Mouse (Mus musculus) midbrain, embryonic 14.5 days (tissue): ENCODE measurements around the gene Gm29666. TPM values are rescaled to one million over a fixed set of nuclear protein-coding genes. Genes with fewer than 3 reads are reported as not detected.

Experiments
- ATAC-seq: fragments of 200-750 bp; cut with Nextera tagmentation; 2 replicates; pipeline ENCODE4 v1.8.0; 2017; ENCODE audit warnings: moderate number of reproducible peaks, moderate library complexity; ENCODE audit not compliant: low FRiP score, low TSS enrichment
- DNase-seq: peaks from one replicate; pipeline ENCODE4 v3.0.0-alpha.2; 2015
- H3K27ac ChIP-seq: fragments of 300-500 bp; sonication (generic); replicated peaks from 2 replicates; pipeline ENCODE4 v1.5.1; 2014; ENCODE audit warnings: mild to moderate bottlenecking, low read depth, low read length, moderate library complexity
- H3K27me3 ChIP-seq: fragments of 300-500 bp; sonication (generic); 2 replicates; pipeline ENCODE4 v1.6.1; 2014; ENCODE audit warnings: low read length, control low read depth, mixed read lengths; ENCODE audit not compliant: control insufficient read depth, insufficient read depth
- H3K36me3 ChIP-seq: fragments of 300-500 bp; sonication (generic); 2 replicates; pipeline ENCODE4 v1.6.1; 2014; ENCODE audit warnings: low read length, control low read depth; ENCODE audit not compliant: control insufficient read depth, insufficient read depth
- H3K4me1 ChIP-seq: fragments of 300-500 bp; sonication (generic); 2 replicates; pipeline ENCODE4 v1.6.1; 2014; ENCODE audit warnings: mild to moderate bottlenecking, antibody characterized with exemption, low read length, control low read depth; ENCODE audit not compliant: control insufficient read depth, insufficient read depth
- H3K4me2 ChIP-seq: fragments of 300-500 bp; sonication (generic); 2 replicates; pipeline ENCODE4 v1.6.1; 2014; ENCODE audit warnings: mild to moderate bottlenecking, low read length, moderate library complexity
- H3K4me3 ChIP-seq: fragments of 300-500 bp; sonication (generic); replicated peaks from 2 replicates; pipeline ENCODE4 v1.5.1; 2014; ENCODE audit warnings: low read depth, low read length
- H3K9ac ChIP-seq: fragments of 300-500 bp; sonication (generic); replicated peaks from 2 replicates; pipeline ENCODE4 v1.6.1; 2014; ENCODE audit warnings: mild to moderate bottlenecking, low read length, moderate library complexity
- H3K9me3 ChIP-seq: fragments of 300-500 bp; sonication (generic); 2 replicates; pipeline ENCODE4 v1.6.1; 2016; ENCODE audit warnings: low read length, control low read depth, mixed read lengths; ENCODE audit not compliant: control insufficient read depth
- WGBS: fragments of 180-500 bp; shearing (Covaris S2); extraction: QIAGEN DNeasy Blood & Tissue Kit; methylation state at CpG from one replicate; pipeline ENCODE4 v1.1.7; 2014; 5-methylcytosine and 5-hydroxymethylcytosine counted together
- polyA plus RNA-seq: library from polyadenylated mRNA; unstranded; fragments of >200 nt; fragmentation: Nextera tagmentation; extraction: Ambion mirVana; gene quantifications from 2 replicates; pipeline ENCODE4 v1.2.1, GENCODE M21; 2014

The Gm29666 gene
- polyA plus RNA-seq, 1 experiment from 2014 or later = 0.46 TPM

DNA sequence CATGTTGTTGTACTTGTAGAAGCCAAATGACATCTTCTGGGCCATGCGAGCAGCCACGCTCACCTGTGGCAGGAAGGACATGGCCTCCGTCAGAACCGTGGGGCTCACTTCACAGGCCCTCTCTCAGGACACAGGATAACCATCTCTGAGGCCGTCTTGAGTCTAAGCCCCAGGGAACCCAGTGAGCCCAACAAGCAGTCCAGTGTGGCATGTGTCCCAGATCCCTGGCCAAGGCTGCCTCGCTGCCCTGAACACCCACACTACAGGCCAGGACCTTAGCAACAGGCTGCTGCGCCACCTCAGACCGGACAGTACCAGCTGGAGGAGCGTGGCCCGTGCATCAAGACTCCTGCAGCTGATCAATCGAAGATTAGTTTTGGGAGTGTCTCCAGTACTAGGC, 33.4 kb upstream of the Gm29666 start:
- Histone ChIP-seq H3K4me1 (peaks cover 7% of the 10 kb centered on the region), H3K27me3 (no peaks in the 10 kb centered on the region), H3K27ac (no peak overlapping the region), H3K4me2 (no peak overlapping the region), H3K9ac (no peak overlapping the region), H3K4me3 (no peak overlapping the region), H3K9me3 (no peaks in the 10 kb centered on the region), H3K36me3 (peaks cover 79% of the 10 kb centered on the region)
- DNase-seq (no peak), ATAC-seq (no peak)
- 95% methylated on average over 11 of the region's 11 CpGs for WGBS

DNA sequence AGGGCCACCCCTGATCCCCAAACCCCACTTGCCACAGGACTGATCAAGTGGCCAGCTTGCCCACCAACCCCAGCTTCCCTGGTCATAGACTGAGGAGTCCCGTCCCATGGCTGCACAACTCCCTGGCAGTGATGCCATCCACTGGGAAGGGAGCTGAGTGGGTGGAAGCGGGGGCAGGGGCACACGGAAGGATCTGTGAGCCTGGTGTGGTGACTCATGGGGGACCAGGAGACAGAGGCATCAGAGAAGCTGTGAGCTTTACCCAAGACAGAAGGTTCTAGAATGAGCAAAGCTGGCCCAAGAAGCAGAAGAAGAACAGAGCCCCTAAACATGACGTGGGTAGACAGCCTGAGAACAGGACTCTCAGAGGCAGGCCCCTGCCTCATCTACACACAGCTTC, 30.2 kb upstream of the Gm29666 start:
- no peaks in the 10 kb centered on the region for H3K9me3 ChIP-seq
- H3K4me1 ChIP-seq = no peaks in the 10 kb centered on the region
- no peaks in the 10 kb centered on the region for H3K27me3 ChIP-seq
- no peak overlapping the region for H3K9ac ChIP-seq
- no peak overlapping the region for H3K4me3 ChIP-seq
- H3K27ac ChIP-seq = no peak overlapping the region
- ATAC-seq (no peak), DNase-seq (no peak)
- 88% methylated on average over 4 of the region's 4 CpGs for WGBS
- H3K36me3 ChIP-seq = peaks cover 91% of the 10 kb centered on the region
- H3K4me2 ChIP-seq = no peak overlapping the region

DNA sequence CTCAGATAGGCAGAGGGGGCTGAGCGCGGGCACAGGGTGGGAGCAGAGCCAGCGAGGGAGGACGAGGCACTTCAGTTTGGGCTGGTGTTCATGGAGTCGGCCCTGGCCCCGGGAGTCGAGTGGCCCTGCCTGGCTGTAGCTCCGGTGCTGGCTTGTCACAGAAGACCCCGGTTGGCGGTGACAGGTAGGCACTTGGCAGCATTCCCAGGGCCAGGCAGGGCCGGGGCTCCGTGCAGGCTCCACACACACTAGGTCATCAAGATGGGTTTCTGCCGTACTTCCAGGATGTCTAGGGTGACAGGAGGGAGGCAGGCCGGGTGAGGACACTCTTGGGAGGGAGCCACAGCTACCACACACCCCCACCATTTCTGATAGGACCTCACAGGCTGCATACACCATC, 29.2 kb upstream of the Gm29666 start:
- ATAC-seq (no peak), DNase-seq (no peak)
- H3K4me3 ChIP-seq = no peak overlapping the region
- H3K4me2 ChIP-seq = no peak overlapping the region
- H3K9ac ChIP-seq = no peak overlapping the region
- no peaks in the 10 kb centered on the region for H3K9me3 ChIP-seq
- H3K27me3 ChIP-seq = no peaks in the 10 kb centered on the region
- no peak overlapping the region for H3K27ac ChIP-seq
- peaks cover 80% of the 10 kb centered on the region for H3K36me3 ChIP-seq
- H3K4me1 ChIP-seq = no peaks in the 10 kb centered on the region
- WGBS = 92% methylated on average over 14 of the region's 14 CpGs

DNA sequence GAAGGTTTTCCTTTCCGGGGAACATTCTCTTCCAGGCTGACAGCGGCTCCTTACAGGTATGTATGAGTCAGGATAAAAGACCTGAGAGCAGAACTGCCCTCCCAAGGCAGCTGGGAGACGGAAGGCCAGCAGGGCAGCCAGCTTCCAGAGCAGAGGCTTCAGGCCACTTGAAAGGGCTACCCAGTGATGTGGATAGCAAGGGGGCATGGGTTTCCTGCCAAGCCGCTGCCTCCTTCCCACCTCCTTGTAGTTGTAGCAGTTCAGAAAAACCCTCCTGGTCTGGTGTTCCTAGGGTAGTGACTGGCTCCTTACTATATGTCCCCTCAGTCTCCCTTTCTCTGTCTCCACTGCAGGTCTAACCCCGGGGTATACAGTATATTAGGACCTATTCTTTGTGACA, 24.5 kb upstream of the Gm29666 start:
- Histone ChIP-seq H3K9ac (no peak overlapping the region), H3K36me3 (peaks cover 67% of the 10 kb centered on the region), H3K4me3 (no peak overlapping the region), H3K27ac (no peak overlapping the region), H3K9me3 (no peaks in the 10 kb centered on the region), H3K4me1 (no peaks in the 10 kb centered on the region), H3K4me2 (no peak overlapping the region), H3K27me3 (no peaks in the 10 kb centered on the region)
- ATAC-seq (no peak), DNase-seq (no peak)
- WGBS = 92% methylated on average over 5 of the region's 5 CpGs

DNA sequence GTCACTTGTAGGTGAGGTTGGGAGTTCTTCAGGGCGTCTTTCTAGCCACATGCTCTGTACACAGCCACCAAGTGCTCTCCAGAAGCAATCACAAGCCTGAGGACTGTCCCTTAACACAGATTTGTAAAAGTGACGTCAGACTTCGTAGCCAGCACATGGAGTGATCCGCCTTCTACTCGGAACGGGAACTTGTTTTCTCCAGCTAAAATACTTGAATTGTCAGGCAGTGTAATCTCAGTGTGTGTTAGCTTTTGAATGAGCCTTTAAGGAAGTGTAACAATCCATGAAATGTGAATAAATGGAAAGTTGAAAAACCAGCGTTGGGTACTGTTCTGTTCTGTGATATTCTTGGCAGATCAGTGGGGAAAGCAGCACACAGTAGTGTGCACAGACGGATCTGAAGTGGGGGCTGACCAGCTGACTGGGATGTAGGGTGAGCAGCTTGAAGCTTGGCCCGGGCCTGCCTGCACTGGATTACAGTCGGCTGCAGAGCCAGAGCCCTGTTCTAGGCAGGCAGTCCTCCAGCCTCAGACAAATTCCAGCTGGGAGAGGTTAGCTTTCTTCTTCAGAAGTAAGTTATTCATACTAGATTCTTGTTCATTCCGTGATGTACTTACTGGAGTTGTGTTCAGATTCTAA, 22.9 kb upstream of the Gm29666 start:
- Histone ChIP-seq H3K27me3 (no peaks in the 10 kb centered on the region), H3K9me3 (no peaks in the 10 kb centered on the region), H3K9ac (no peak overlapping the region), H3K27ac (no peak overlapping the region), H3K4me2 (no peak overlapping the region), H3K4me3 (no peak overlapping the region), H3K36me3 (peaks cover 67% of the 10 kb centered on the region), H3K4me1 (no peaks in the 10 kb centered on the region)
- ATAC-seq (no peak), DNase-seq (no peak)
- 71% methylated on average over 11 of the region's 11 CpGs for WGBS

DNA sequence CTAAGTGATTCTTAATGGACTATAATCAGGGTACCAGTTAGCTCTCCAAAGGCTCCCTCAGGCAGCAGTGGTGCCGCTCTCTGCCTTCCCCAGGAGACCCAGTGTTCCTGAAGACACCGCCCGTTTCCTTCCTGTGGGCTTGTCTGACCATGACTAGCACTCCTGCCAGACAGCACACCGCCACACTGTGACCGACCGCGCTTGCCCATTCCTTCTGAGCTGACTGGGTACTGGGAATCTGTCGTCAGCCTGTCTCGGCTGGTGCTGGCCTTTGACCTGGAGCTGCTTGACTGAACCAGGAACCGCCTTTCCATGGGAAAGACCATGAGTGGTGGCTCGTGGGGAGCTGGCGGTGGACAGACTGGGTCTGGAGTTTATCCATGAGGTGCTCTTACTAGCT, 20.3 kb upstream of the Gm29666 start:
- Histone ChIP-seq H3K4me1 (no peaks in the 10 kb centered on the region), H3K4me2 (no peak overlapping the region), H3K9ac (no peak overlapping the region), H3K9me3 (no peaks in the 10 kb centered on the region), H3K4me3 (no peak overlapping the region), H3K27me3 (no peaks in the 10 kb centered on the region), H3K36me3 (peaks cover 76% of the 10 kb centered on the region), H3K27ac (no peak overlapping the region)
- ATAC-seq (no peak), DNase-seq (no peak)
- 70% methylated on average over 12 of the region's 12 CpGs for WGBS

DNA sequence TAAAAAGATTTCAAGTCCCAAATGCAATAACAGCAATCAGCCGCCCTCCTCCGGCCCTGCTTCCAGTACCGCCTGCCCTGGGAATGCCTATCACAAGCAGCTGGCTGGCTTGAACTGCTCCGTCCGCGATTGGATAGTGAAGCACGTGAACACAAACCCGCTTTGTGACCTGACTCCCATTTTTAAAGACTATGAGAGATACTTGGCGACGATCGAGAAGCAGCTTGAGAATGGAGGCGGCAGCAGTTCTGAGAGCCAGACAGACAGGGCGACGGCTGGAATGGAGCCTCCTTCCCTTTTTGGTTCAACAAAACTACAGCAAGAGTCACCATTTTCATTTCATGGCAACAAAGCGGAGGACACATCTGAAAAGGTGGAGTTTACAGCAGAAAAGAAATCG, 15.1 kb upstream of the Gm29666 start:
- ATAC-seq (no peak), DNase-seq (no peak)
- Histone ChIP-seq H3K27ac (no peak overlapping the region), H3K4me2 (no peak overlapping the region), H3K4me1 (no peaks in the 10 kb centered on the region), H3K9me3 (no peaks in the 10 kb centered on the region), H3K36me3 (peaks cover 99% of the 10 kb centered on the region), H3K4me3 (no peak overlapping the region), H3K9ac (no peak overlapping the region), H3K27me3 (no peaks in the 10 kb centered on the region)
- WGBS = 91% methylated on average over 16 of the region's 16 CpGs

DNA sequence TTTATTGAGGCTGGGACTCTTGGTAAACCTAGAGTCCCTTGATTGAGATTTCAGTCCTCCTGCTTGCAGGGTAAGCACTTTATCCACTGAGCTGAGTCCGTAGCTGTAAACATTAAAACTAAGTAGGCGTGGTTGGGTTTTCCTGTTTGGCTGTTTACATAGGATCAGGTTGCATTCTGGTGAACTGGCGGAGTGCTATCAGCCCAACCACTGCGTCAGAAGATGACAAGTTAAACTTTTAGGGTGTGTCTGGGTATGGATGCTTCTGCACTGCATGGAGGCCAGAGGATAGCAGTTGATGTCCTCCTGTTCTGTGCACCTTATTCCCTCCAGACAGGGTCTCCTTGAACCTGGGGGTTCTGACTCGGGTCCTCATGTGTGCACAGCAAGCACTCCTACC, 12.5 kb upstream of the Gm29666 start:
- no peak overlapping the region for H3K27ac ChIP-seq
- no peaks in the 10 kb centered on the region for H3K9me3 ChIP-seq
- no peaks in the 10 kb centered on the region for H3K27me3 ChIP-seq
- no peaks in the 10 kb centered on the region for H3K4me1 ChIP-seq
- DNase-seq (no peak), ATAC-seq (no peak)
- 89% methylated on average over 5 of the region's 5 CpGs for WGBS
- no peak overlapping the region for H3K4me3 ChIP-seq
- H3K9ac ChIP-seq = no peak overlapping the region
- H3K36me3 ChIP-seq = peaks cover 97% of the 10 kb centered on the region
- no peak overlapping the region for H3K4me2 ChIP-seq

DNA sequence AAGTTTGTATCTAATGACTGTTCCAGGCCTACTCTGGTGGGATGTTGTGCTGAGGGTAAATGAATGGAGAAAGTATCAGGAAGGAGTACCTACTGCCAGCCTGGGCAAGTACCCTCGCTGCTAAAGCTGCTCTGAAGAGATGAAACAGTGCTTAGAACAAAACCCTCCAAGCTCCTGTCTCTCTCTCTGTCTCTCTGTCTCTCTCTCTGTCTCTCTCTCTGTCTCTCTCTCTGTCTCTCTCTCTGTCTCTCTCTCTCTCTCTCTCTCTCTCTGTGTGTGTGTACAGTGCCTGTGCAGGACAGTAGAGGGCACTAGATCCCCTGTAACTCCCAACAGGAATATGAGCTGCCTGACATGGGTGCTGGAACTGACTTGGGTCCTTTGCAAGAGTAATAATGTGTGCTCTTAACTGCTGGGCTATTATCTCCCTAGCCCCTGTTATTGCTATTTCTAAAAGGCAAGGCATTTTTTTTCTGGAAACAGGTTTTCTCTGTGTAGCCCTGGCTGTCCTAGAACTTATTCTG, 5.7 kb upstream of the Gm29666 start:
- Histone ChIP-seq H3K4me1 (peaks cover 5% of the 10 kb centered on the region), H3K36me3 (peaks cover 33% of the 10 kb centered on the region), H3K9me3 (no peaks in the 10 kb centered on the region), H3K4me2 (peak overlapping the region; percentile 86), H3K27ac (no peak overlapping the region), H3K4me3 (no peak overlapping the region), H3K9ac (no peak overlapping the region), H3K27me3 (no peaks in the 10 kb centered on the region)
- WGBS = 71% methylated on average over 1 of the region's 1 CpGs
- ATAC-seq = no peak
- peak; percentile 41 for DNase-seq
